Mouse (Mus musculus) bone marrow, adult 2 months (tissue): ENCODE measurements around the gene Camta1. TPM values are rescaled to one million over a fixed set of nuclear protein-coding genes. Genes with fewer than 3 reads are reported as not detected.

Experiments
- H3K27ac ChIP-seq: fragments of 200-500 bp; 2 replicates; pipeline ENCODE4 v1.5.1; 2012; ENCODE audit warnings: low read depth, mild to moderate bottlenecking, control low read depth, inconsistent platforms, low read length; ENCODE audit not compliant: control insufficient read depth, poor library complexity, insufficient read depth
- H3K4me1 ChIP-seq: fragments of 200-500 bp; 2 replicates; pipeline ENCODE4 v1.6.1; 2011; ENCODE audit warnings: low read length; ENCODE audit not compliant: control insufficient read depth, insufficient read depth
- H3K4me3 ChIP-seq: fragments of 200-500 bp; replicated peaks from 2 replicates; pipeline ENCODE3; 2011; ENCODE audit warnings: mild to moderate bottlenecking, low read depth, low read length, control low read depth; ENCODE audit not compliant: control insufficient read depth
- CTCF ChIP-seq: fragments of 200-500 bp; IDR thresholded peaks from 2 replicates; pipeline ENCODE4 v1.5.1; 2011; ENCODE audit warnings: low read length, control low read depth; ENCODE audit not compliant: control insufficient read depth, insufficient read depth
- POLR2A ChIP-seq: fragments of 200-500 bp; IDR thresholded peaks from 2 replicates; pipeline ENCODE4 v1.6.1; 2011; ENCODE audit warnings: low read depth, mild to moderate bottlenecking, control low read depth, low read length, borderline replicate concordance; ENCODE audit not compliant: control insufficient read depth
- WGBS: fragments of 180-500 bp; shearing (Covaris S2); methylation state at CpG from one replicate; pipeline ENCODE4 v1.1.7; 2018; 5-methylcytosine and 5-hydroxymethylcytosine counted together
- polyA plus RNA-seq: library from polyadenylated mRNA; stranded (reverse); fragments of >200 nt; gene quantifications from 2 replicates; pipeline ENCODE4 v1.2.4, GENCODE M21; 2011; ENCODE audit warnings: low replicate concordance; ENCODE audit not compliant: missing spikeins, insufficient read depth, insufficient read length

The Camta1 gene
- polyA plus RNA-seq, 1 experiment: 26.6 TPM

DNA sequence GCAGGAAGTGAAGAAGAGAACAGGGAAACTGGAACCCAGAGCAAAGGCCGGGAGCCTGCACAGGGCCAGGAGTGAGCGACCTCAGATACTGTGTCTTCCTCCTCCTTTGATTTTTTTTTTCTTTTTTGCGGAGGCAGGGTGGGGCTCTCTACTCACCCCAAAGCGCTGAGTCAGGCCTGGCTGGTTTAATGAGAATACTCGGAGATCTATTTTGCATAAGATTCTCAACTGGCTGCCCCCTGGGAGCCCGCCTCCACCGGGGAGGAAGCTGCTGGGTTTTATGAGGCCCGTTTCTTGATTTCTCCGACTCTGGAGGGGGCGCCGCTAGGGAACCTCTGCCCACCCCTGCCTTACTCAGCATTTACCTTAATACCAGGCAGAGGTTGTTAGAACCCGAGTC is 618.9 kb downstream of the Camta1 start:
- 13% methylated on average over 12 of the region's 12 CpGs for WGBS
- no peaks in the 10 kb centered on the region for H3K4me1 ChIP-seq
- no peak overlapping the region for H3K27ac ChIP-seq
- TF ChIP-seq POLR2A (no peak), CTCF (no peak)
- no peak overlapping the region for H3K4me3 ChIP-seq

DNA sequence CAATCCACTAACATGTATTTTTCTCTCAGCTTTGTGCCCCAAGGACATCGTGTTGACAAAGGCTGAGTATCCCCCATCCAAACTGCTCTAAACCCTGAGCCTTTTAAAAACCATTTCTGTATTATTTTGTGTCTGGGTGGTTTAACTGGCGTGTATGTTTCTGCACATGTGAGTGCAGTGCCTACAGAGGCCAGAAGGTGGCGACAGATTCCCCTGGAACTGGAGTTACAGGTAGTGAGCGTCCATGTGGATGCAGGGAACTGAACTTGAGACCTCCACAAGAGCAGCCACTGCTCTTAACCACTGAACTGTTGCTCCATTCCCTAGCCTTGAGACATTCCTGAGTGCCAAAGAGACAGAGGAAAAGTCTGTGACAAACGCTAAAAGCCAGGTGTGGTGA is 621.2 kb downstream of the Camta1 start:
- TF ChIP-seq POLR2A: no peak
- no peak for TF ChIP-seq CTCF
- no peaks in the 10 kb centered on the region for H3K4me1 ChIP-seq
- H3K27ac ChIP-seq: no peak overlapping the region
- H3K4me3 ChIP-seq: no peak overlapping the region
- 66% methylated on average over 5 of the region's 5 CpGs for WGBS

DNA sequence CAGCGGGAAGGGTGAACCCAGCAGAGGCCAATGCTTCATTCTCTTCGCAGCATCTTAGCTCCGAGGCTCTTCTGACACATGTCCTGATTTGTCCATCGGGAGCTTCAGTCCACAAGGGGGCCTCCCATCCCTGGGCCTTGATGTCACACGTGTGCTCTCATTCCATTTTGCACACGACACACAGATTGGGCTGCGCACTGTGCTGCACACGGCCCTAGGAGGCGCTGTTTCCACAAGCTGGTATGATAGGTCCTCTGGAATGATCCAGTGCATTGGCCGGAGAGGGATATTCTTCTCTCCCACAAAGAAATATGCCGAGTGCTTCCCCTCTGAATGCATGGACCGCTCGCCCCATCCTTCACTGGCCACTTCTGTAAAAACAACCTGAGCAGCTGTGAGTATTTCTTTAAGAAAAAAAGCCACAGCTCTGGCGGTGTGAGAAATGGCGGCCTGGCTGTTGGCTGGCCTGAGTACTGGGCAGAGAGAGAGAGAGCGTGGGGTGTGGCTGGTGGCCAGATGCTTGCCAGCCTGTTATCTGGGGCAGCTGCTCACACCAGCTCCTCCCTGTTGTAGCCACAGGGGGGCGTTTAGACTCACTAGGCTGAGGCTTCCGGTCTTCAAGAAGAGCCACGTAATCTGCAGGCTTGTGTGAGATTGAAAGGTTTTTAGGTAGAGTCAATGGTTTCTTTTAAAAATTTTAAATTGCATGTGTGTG is 622.5 kb downstream of the Camta1 start:
- H3K4me1 ChIP-seq: no peaks in the 10 kb centered on the region
- no peak overlapping the region for H3K27ac ChIP-seq
- TF ChIP-seq POLR2A (no peak), CTCF (no peak)
- H3K4me3 ChIP-seq: no peak overlapping the region
- 73% methylated on average over 19 of the region's 19 CpGs for WGBS

DNA sequence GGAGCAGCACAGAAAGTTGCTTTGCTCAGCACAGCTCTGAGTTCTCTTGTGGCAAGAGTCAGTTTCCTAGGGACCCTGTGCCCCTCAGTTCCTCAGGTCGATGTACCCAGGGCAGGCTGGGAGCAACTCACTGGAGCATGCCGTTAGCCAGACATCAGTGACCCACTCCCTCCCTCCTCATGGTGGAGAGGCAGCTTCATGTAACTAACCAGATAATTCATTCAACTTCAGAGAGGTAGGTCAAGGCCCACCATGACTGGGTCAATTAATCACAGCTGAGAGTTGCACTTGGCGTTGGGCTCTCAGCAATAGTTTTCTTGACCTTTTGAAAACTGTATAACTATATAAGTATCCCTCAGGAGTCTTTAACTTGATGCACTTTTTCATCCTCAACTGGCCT is 624.2 kb downstream of the Camta1 start:
- no peak overlapping the region for H3K27ac ChIP-seq
- TF ChIP-seq CTCF (no peak), POLR2A (no peak)
- no peak overlapping the region for H3K4me3 ChIP-seq
- no peaks in the 10 kb centered on the region for H3K4me1 ChIP-seq
- 75% methylated on average over 3 of the region's 3 CpGs for WGBS

DNA sequence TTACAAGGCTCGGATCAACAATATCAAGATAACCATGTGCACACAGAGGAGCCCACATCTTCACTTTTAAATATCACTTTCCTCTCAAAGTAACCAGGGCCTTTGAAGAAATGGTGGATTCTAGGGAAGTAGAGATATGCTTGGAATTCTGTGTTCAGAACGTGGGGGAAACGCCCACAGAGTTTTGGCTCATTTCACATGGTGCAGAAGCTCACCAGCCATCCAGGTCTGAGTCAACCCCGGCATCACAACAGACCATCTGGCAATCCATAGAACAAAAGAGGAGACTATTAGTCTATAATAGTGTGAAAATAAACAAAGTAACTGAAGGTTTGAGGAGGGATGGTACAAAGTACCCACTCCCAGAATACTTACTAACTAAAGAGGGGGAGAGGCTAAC is 626.7 kb downstream of the Camta1 start:
- Histone ChIP-seq H3K27ac (no peak overlapping the region), H3K4me3 (no peak overlapping the region), H3K4me1 (no peaks in the 10 kb centered on the region)
- 75% methylated on average over 4 of the region's 4 CpGs for WGBS
- TF ChIP-seq CTCF: no peak

DNA sequence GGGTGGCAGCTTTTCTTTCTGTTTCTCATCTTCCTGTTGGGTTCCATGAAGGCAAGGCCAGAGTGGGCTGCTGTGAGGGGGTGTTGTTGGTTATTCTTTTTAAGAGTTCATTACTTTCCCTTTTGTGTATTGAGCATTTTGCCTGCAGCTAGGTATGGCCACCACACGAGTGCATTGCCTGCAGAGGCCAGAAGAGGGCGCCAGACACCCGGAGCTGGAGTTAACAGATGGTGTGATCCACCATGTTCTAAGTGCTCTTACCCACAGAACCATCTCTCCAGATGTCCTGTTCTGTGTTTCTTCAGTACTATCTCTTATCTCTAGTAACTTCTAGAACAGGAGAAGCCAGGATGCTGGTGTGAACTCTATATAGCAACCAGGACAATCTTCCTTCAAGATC is 629.6 kb downstream of the Camta1 start:
- no peak overlapping the region for H3K27ac ChIP-seq
- WGBS: 60% methylated on average over 3 of the region's 3 CpGs
- TF ChIP-seq POLR2A: no peak
- peak; percentile 42; the same call in 1 of the 2 replicates for TF ChIP-seq CTCF
- H3K4me1 ChIP-seq: no peaks in the 10 kb centered on the region
- H3K4me3 ChIP-seq: no peak overlapping the region

DNA sequence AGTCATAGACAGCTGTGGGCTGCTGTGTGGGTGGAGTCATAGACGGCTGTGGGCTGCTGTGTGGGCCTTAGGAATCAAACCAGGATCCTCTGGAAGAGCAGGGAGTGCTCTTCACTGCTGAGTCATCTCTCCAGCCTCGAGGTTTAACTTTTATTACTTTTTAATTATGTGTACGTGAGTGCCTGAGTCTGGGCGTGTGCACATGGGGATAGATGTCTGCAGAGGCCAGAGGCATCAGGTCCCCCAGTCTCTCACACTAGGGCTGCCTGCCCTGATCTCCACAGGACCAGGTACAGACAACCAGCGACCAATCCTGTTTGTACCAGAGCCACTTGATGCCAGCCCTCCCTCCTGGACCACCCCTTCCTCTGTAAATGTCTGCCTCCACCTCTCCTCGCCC is 632.6 kb downstream of the Camta1 start:
- Histone ChIP-seq H3K4me3 (no peak overlapping the region), H3K4me1 (no peaks in the 10 kb centered on the region), H3K27ac (no peak overlapping the region)
- no peak for TF ChIP-seq POLR2A
- no peak for TF ChIP-seq CTCF
- 41% methylated on average over 6 of the region's 6 CpGs for WGBS

DNA sequence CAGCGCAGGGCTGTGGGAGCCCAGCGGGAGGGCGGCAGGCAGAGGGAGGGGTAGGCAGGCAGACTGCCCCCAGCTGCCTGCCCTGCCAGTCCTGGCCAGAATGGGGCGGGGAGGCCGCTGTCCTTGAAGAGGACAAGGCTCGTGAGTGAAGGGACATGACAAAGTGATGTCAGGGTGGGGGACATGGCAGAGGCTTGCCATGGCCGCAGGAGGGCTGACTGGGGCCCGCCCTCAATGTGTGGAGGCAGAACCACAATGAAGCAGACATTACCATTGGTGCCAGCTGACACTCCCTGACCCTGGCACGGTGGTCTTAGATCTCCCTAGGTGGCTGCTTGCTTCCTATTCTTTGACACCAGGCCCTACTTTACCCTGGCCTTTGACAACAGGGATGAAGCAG is 635.2 kb downstream of the Camta1 start:
- Histone ChIP-seq H3K4me3 (no peak overlapping the region), H3K4me1 (no peaks in the 10 kb centered on the region), H3K27ac (no peak overlapping the region)
- 45% methylated on average over 9 of the region's 9 CpGs for WGBS
- TF ChIP-seq CTCF (no peak), POLR2A (no peak)

DNA sequence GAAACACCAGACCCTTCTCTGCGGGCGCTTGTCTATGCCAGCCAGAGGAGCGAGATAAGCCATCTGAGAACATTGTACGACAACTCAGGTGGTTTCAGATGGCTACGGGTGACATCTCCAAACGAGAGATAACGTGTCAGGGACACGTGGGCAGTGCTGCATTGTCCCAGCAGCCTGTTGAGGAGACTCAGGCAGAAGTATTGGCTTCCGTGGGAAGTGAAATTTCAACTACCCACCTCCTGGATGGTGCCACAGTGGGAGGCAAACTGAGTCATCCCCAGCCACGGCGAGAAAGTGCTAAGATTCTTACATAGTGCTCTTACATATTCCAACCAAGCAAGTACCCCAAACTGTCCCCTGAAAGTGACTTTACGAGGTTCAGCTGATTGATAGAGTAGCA is 637.7 kb downstream of the Camta1 start:
- Histone ChIP-seq H3K4me3 (no peak overlapping the region), H3K4me1 (no peaks in the 10 kb centered on the region), H3K27ac (no peak overlapping the region)
- WGBS: 67% methylated on average over 12 of the region's 12 CpGs
- no peak for TF ChIP-seq CTCF
- no peak for TF ChIP-seq POLR2A
